Mouse (Mus musculus) lung, postnatal 4 days (tissue): Measurements from ENCODE around the gene Cmas.

Experiments
- DNase-seq, 2 experiments: peaks; one replicate each; pipeline ENCODE4 v3.0.0; 2021

The Cmas gene

DNA sequence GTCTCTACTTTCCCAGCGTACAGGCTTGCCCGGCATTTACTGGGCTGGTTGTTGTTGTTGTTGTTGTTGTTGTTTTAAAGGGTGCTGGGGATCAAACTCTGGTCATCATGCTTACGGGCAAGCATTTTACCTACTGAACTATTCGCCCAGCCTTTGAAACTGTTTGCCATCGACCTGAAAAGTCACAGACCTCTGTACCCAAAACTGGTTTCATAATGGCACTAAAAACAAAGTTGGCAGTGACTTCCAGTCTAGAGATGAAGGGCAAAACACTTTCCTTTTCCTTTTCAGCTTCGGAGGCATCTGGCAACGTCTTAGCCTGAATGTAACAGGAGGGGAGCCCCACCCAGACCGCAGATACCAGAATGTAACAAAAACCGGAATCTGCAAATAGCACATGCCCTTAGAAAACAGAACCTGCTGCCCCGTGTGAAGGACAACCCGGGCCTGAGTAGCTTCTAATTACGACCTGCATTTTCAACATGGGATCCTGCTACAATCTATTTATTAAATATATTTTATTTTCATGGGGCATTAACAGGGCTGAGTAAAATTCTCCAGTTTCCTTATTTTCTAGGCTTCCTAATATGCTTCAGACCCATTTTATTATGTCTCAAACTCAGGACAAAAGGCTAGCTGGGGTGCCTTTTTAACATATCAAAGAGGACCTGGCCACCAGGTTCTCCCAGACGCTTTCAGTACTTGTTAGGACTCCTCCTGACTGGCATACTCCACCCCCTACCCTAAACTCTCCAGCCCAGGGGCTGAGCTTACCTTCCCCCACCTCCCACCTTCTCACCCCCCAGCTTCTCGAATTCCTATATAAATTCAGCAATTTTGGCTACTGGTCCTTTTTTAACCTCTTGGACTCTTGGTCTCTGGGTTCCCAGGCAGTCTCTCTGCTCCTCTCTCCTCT lies 3.9 kb upstream of the Cmas start:
- peak; percentile 29 to 37 for DNase-seq

- no peak for DNase-seq
These were observed 964 bp downstream of the Cmas start for GRCm38 (mm10) chr6:142757334-142757965.

DNA sequence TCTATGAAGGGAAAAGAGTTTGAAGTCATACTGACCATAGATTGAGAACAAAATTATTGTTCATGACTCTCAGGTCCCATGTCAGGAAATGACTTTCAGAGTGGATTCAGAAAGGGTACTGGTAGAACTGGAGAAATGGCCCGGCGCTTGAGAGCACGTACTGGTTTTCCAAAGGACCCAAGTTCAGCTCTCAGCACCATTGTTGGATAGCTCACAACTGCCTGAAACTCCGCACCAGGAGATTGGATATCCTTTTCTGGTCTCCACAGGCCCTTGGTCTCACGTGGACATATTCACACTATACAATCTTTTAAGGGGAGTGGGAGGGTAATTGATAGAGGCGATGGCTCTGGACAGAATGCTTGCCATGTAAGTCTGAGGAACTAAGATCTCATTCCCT lies 1.5 kb downstream of the Cmas start:
- no peak for DNase-seq

GRCm38 (mm10) chr6:142758562-142758961 lies 2.1 kb downstream of the Cmas start:
- no peak for DNase-seq

- no peak for DNase-seq
These were observed 3.1 kb downstream of the Cmas start for GRCm38 (mm10) chr6:142759633-142760032.

- DNase-seq = no peak
These were observed 8.4 kb downstream of the Cmas start for GRCm38 (mm10) chr6:142764933-142765332.

- DNase-seq = no peak
These were observed 10.8 kb downstream of the Cmas start for GRCm38 (mm10) chr6:142767305-142767704.

DNA sequence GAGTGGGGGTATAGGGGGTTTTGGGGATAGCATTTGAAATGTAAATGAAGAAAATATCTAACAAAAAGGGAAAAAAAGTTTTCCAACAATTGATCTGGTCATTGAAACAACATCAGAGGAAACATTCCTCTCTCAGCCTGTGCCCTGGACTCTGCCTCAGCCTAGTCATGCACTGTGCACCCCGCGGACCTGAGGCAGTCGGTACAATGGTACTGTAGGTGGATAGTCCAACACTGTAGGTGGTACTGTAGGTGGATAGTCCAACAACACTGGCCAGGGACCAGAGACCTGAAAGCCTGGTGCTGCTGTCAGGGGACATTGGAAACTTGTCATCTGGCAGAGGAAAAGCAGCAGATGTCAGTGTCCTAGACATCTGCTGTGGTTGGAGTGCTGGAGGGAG lies 13.4 kb downstream of the Cmas start:
- DNase-seq = no peak

DNA sequence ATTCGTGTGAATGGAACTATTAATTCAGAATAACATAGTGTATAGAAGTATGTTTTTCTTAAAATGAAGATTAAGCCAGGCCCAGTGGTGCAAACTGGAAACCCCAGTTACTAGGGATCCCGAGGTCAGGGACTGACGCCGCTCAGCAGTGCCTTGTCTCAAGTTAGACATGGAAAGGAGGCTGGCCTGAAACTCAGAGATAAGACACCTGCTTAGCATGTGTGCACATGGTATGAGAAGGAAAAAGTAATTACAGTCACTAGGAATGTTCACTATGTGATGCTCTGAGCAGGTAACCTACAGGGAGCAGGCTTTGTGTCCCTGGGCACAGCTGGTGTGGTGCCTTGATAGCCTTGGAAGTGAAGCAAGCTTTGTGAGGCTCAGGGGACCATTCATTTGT lies 15.2 kb downstream of the Cmas start:
- no peak for DNase-seq

DNA sequence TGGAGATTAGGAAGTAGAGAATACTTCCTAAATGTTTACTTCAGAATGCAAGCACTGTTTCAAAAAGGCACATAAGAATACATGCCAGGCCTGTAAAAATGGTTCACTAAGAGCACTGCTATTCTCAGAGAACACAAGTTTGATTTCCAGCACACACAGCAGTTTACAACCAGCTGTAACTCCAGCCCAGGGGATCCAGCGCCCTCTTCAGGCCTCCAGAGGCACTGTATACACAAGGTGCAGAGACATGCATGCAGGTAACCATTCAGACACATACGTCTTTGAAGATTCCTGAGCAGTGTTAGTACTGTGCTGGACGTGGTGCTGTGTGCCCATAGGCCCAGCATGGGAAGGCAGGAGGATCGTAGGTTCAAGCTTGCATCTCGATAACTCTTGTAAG lies 17.1 kb downstream of the Cmas start:
- no peak for DNase-seq

- DNase-seq = no peak
These were observed 20.4 kb downstream of the Cmas start for GRCm38 (mm10) chr6:142776935-142777334.

GRCm38 (mm10) chr6:142779045-142779811 lies 22.7 kb downstream of the Cmas start:
- DNase-seq = peak in 1 of 2 experiments; percentile 59

DNA sequence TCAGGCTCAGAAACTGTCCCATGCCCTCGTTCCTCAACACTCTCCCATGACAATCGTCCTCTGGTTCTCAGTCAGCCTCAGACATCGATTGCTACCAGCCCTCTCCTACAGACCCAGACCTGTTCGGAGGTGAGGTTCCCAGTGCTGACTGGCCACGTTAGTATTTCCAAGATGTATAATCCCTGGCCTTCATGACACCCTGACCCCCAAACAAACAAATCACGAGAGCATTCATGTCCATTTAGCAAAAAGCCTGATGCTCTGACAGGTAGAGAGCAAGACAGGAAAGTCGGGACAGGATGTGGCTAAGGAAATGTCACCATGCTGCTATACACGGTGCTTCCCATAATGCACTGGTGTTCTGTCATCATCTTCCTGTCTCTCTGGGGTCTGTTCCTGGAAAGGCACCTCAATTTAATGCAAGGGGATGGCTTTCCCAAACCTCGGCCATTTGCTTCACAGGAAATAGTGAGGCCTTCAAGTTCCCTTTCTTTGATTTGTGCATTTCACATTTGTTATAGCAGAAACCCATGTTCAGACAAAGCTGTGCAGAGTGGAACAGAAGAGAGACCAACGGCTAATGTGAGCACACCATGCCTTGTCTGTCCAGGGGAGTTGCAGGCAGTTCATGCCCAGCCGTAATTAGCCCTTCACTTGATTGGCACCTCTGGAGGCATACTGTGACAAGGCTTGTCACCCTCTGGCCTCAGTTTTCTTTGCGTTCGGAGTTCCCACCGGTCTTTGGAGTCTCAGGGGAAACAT lies 23.5 kb downstream of the Cmas start:
- DNase-seq = no peak

GRCm38 (mm10) chr6:142780574-142781033 lies 24.1 kb downstream of the Cmas start:
- no peak for DNase-seq

GRCm38 (mm10) chr6:142781286-142781685 lies 24.8 kb downstream of the Cmas start:
- DNase-seq = no peak

- peak in 1 of 2 experiments; percentile 72 for DNase-seq
These were observed 28.9 kb downstream of the Cmas start for GRCm38 (mm10) chr6:142785343-142785742.

GRCm38 (mm10) chr6:142786106-142786505 lies 29.6 kb downstream of the Cmas start:
- no peak for DNase-seq

GRCm38 (mm10) chr6:142788042-142788987 lies 31.8 kb downstream of the Cmas start:
- DNase-seq = peak; percentile 36 to 47

- DNase-seq = no peak
These were observed 33.2 kb downstream of the Cmas start for GRCm38 (mm10) chr6:142789736-142790135.

GRCm38 (mm10) chr6:142792241-142792968 lies 35.9 kb downstream of the Cmas start:
- no peak for DNase-seq

DNA sequence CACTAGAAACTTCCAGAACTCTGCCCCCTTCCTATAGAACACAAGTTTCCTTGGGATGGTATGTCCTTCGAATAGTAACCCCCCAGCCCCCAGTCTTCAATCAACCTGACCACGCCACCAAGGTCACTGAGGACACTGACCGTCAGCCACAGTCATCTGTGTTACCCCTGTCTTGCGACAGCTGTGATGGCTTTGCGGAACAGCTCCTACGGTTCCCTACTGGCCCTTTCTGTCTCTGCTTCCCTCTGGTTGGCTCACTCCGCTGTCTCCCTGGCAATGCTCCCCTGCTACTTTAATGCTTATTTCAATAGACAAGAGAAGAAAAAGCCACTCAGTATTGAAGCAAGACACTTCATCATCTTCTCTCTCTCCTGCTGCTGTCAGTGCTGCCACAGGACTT lies 37.0 kb downstream of the Cmas start:
- DNase-seq = peak in 1 of 2 experiments; percentile 34
